Mouse (Mus musculus): ENCODE data around the gene Cachd1. TPM values are rescaled to one million over a fixed set of nuclear protein-coding genes. Genes with fewer than 3 reads are reported as not detected.
A peak's percentile ranks its signal among the peaks of the same experiment; 100 is the strongest.

The Cachd1 gene
- polyA plus RNA-seq, 1 experiment from 2014 or later: 50.8 TPM

GRCm38 (mm10) chr4:100768606-100769005 lies 7.9 kb upstream of the Cachd1 start:
- 0 out of 2 replicates have a peak, but pooled peaks cover 2% of the 10 kb centered on the region for H3K4me1 ChIP-seq
- H3K27me3 ChIP-seq: no peaks in the 10 kb centered on the region
- 66% methylated on average over 3 of the region's 3 CpGs for WGBS
- no peak overlapping the region for H3K4me3 ChIP-seq
- ATAC-seq (ENCODE audit: low FRiP score, low read depth): no peak
- no peak overlapping the region for H3K9ac ChIP-seq (replicated peaks)
- no peaks in the 10 kb centered on the region for H3K36me3 ChIP-seq
- H3K9me3 ChIP-seq: no peaks in the 10 kb centered on the region
- no peak overlapping the region for H3K4me2 ChIP-seq (replicated peaks)
- no peak overlapping the region for H3K27ac ChIP-seq (replicated peaks)

GRCm38 (mm10) chr4:100776871-100777375 lies 448 bp downstream of the Cachd1 start:
- ATAC-seq (ENCODE audit: low FRiP score, low read depth): peak; percentile 41
- Histone ChIP-seq H3K4me3 (peak overlapping the region; percentile 93), H3K4me1 (peaks cover 39% of the 10 kb centered on the region), H3K9ac (replicated peaks) (peak overlapping the region; percentile 99), H3K36me3 (no peaks in the 10 kb centered on the region), H3K27ac (replicated peaks) (peak overlapping the region; percentile 95), H3K4me2 (replicated peaks) (peak overlapping the region; percentile 77), H3K27me3 (no peaks in the 10 kb centered on the region), H3K9me3 (no peaks in the 10 kb centered on the region)
- WGBS: under 1% methylated on average over 65 of the region's 68 CpGs

GRCm38 (mm10) chr4:100777376-100778041 lies 1.0 kb downstream of the Cachd1 start:
- ATAC-seq (ENCODE audit: low FRiP score, low read depth): peak; percentile 57
- Histone ChIP-seq H3K4me1 (peaks cover 43% of the 10 kb centered on the region), H3K9ac (replicated peaks) (peak overlapping the region; percentile 99), H3K9me3 (no peaks in the 10 kb centered on the region), H3K36me3 (no peaks in the 10 kb centered on the region), H3K27ac (replicated peaks) (peak overlapping the region; percentile 95), H3K27me3 (no peaks in the 10 kb centered on the region), H3K4me3 (peak overlapping the region; percentile 93), H3K4me2 (replicated peaks) (peak overlapping the region; percentile 77)
- WGBS: under 1% methylated on average over 42 of the region's 42 CpGs

- H3K27ac ChIP-seq (replicated peaks): peak overlapping the region; percentile 95
- peak overlapping the region; percentile 77 for H3K4me2 ChIP-seq (replicated peaks)
- H3K9ac ChIP-seq (replicated peaks): peak overlapping the region; percentile 99
- H3K4me1 ChIP-seq: peaks cover 43% of the 10 kb centered on the region
- H3K27me3 ChIP-seq: no peaks in the 10 kb centered on the region
- no peaks in the 10 kb centered on the region for H3K9me3 ChIP-seq
- WGBS: under 1% methylated on average over 16 of the region's 16 CpGs
- no peaks in the 10 kb centered on the region for H3K36me3 ChIP-seq
- ATAC-seq (ENCODE audit: low FRiP score, low read depth): no peak
- peak overlapping the region; percentile 93 for H3K4me3 ChIP-seq
Observed at GRCm38 (mm10) chr4:100778082-100778481, 1.6 kb downstream of the Cachd1 start.

GRCm38 (mm10) chr4:100779023-100779422 lies 2.5 kb downstream of the Cachd1 start:
- H3K36me3 ChIP-seq: no peaks in the 10 kb centered on the region
- WGBS: 2% methylated on average over 4 of the region's 4 CpGs
- peak overlapping the region; percentile 99 for H3K9ac ChIP-seq (replicated peaks)
- no peak for ATAC-seq (ENCODE audit: low FRiP score, low read depth)
- no peak overlapping the region for H3K27ac ChIP-seq (replicated peaks)
- no peaks in the 10 kb centered on the region for H3K9me3 ChIP-seq
- peak overlapping the region; percentile 93 for H3K4me3 ChIP-seq
- H3K27me3 ChIP-seq: no peaks in the 10 kb centered on the region
- H3K4me2 ChIP-seq (replicated peaks): peak overlapping the region; percentile 77
- peaks cover 43% of the 10 kb centered on the region for H3K4me1 ChIP-seq

GRCm38 (mm10) chr4:100779695-100780094 lies 3.2 kb downstream of the Cachd1 start:
- Histone ChIP-seq H3K9ac (replicated peaks) (peak overlapping the region; percentile 99), H3K27me3 (no peaks in the 10 kb centered on the region), H3K4me3 (peak overlapping the region; percentile 93), H3K4me1 (peaks cover 46% of the 10 kb centered on the region), H3K4me2 (replicated peaks) (peak overlapping the region; percentile 77), H3K27ac (replicated peaks) (no peak overlapping the region), H3K9me3 (no peaks in the 10 kb centered on the region), H3K36me3 (no peaks in the 10 kb centered on the region)
- ATAC-seq (ENCODE audit: low FRiP score, low read depth): no peak
- WGBS: 5% methylated on average over 5 of the region's 5 CpGs

- Histone ChIP-seq H3K9me3 (no peaks in the 10 kb centered on the region), H3K27me3 (no peaks in the 10 kb centered on the region), H3K36me3 (no peaks in the 10 kb centered on the region), H3K27ac (replicated peaks) (no peak overlapping the region), H3K4me1 (peaks cover 41% of the 10 kb centered on the region), H3K4me3 (peak overlapping the region; percentile 15; the same call in 1 of the 2 replicates), H3K9ac (replicated peaks) (no peak overlapping the region), H3K4me2 (replicated peaks) (peak overlapping the region; percentile 77)
- no peak for ATAC-seq (ENCODE audit: low FRiP score, low read depth)
- 53% methylated on average over 6 of the region's 6 CpGs for WGBS
Observed at GRCm38 (mm10) chr4:100780911-100781310, 4.4 kb downstream of the Cachd1 start.

GRCm38 (mm10) chr4:100782348-100782747 lies 5.9 kb downstream of the Cachd1 start:
- no peak overlapping the region for H3K27ac ChIP-seq (replicated peaks)
- H3K4me3 ChIP-seq: no peak overlapping the region
- no peak for ATAC-seq (ENCODE audit: low FRiP score, low read depth)
- no peak overlapping the region for H3K9ac ChIP-seq (replicated peaks)
- H3K4me1 ChIP-seq: peaks cover 50% of the 10 kb centered on the region
- H3K4me2 ChIP-seq (replicated peaks): 0 out of 2 replicates have a peak overlapping the region, but pooled peaks have one; percentile 8
- H3K27me3 ChIP-seq: no peaks in the 10 kb centered on the region
- H3K36me3 ChIP-seq: no peaks in the 10 kb centered on the region
- WGBS: 51% methylated on average over 8 of the region's 8 CpGs
- no peaks in the 10 kb centered on the region for H3K9me3 ChIP-seq

GRCm38 (mm10) chr4:100782891-100783290 lies 6.4 kb downstream of the Cachd1 start:
- Histone ChIP-seq H3K27me3 (no peaks in the 10 kb centered on the region), H3K4me2 (replicated peaks) (no peak overlapping the region)
- 82% methylated on average over 3 of the region's 3 CpGs for WGBS

GRCm38 (mm10) chr4:100787201-100787600 lies 10.7 kb downstream of the Cachd1 start:
- Histone ChIP-seq H3K27me3 (no peaks in the 10 kb centered on the region), H3K27ac (replicated peaks) (0 out of 2 replicates have a peak overlapping the region, but pooled peaks have one; percentile 49), H3K4me1 (peaks cover 20% of the 10 kb centered on the region), H3K4me2 (replicated peaks) (no peak overlapping the region), H3K4me3 (no peak overlapping the region), H3K36me3 (no peaks in the 10 kb centered on the region), H3K9ac (replicated peaks) (no peak overlapping the region), H3K9me3 (no peaks in the 10 kb centered on the region)
- peak; percentile 83; the same call in 1 of the 2 replicates for ATAC-seq (ENCODE audit: low FRiP score, low read depth)
- WGBS: 68% methylated on average over 3 of the region's 3 CpGs

More at GRCm38 (mm10) chr4:100782891-100783290, 6.4 kb downstream of the Cachd1 start:
- Histone ChIP-seq H3K4me1 (peaks cover 51% of the 10 kb centered on the region), H3K36me3 (no peaks in the 10 kb centered on the region), H3K9me3 (no peaks in the 10 kb centered on the region), H3K4me3 (no peak overlapping the region), H3K27ac (replicated peaks) (no peak overlapping the region), H3K9ac (replicated peaks) (no peak overlapping the region)
- no peak for ATAC-seq (ENCODE audit: low FRiP score, low read depth)

- H3K27me3 ChIP-seq: no peaks in the 10 kb centered on the region
- no peak overlapping the region for H3K9ac ChIP-seq (replicated peaks)
- peaks cover 41% of the 10 kb centered on the region for H3K4me1 ChIP-seq
- H3K9me3 ChIP-seq: no peaks in the 10 kb centered on the region
- ATAC-seq (ENCODE audit: low FRiP score, low read depth): no peak
- no peak overlapping the region for H3K27ac ChIP-seq (replicated peaks)
- H3K36me3 ChIP-seq: no peaks in the 10 kb centered on the region
- H3K4me2 ChIP-seq (replicated peaks): no peak overlapping the region
- no peak overlapping the region for H3K4me3 ChIP-seq
- WGBS: 80% methylated on average over 5 of the region's 5 CpGs
Observed at GRCm38 (mm10) chr4:100790176-100790575, 13.7 kb downstream of the Cachd1 start.

GRCm38 (mm10) chr4:100793147-100793546 lies 16.7 kb downstream of the Cachd1 start:
- Histone ChIP-seq H3K4me3 (no peak overlapping the region), H3K27me3 (no peaks in the 10 kb centered on the region), H3K4me2 (replicated peaks) (no peak overlapping the region), H3K9me3 (no peaks in the 10 kb centered on the region), H3K4me1 (peaks cover 57% of the 10 kb centered on the region), H3K9ac (replicated peaks) (no peak overlapping the region), H3K36me3 (no peaks in the 10 kb centered on the region), H3K27ac (replicated peaks) (peak overlapping the region; percentile 52)
- peak; percentile 58; the same call in 1 of the 2 replicates for ATAC-seq (ENCODE audit: low FRiP score, low read depth)
- WGBS: 5% methylated on average over 2 of the region's 2 CpGs
